Mouse (Mus musculus) bone marrow macrophage, adult 2 months (primary cell): ENCODE measurements around the gene Phldb1. TPM values are rescaled to one million over a fixed set of nuclear protein-coding genes. Genes with fewer than 3 reads are reported as not detected.

Experiments
- H3K27ac ChIP-seq: 2 replicates; pipeline ENCODE4 v1.5.1; 2012; ENCODE audit warnings: low read depth, low read length; ENCODE audit not compliant: insufficient read depth
- H3K4me1 ChIP-seq: 2 replicates; pipeline ENCODE4 v1.6.1; 2012; ENCODE audit warnings: low read length; ENCODE audit not compliant: control insufficient read depth, insufficient read depth
- H3K4me3 ChIP-seq: 2 replicates; pipeline ENCODE4 v1.5.1; 2012; ENCODE audit warnings: mild to moderate bottlenecking, low read length, moderate library complexity; ENCODE audit not compliant: insufficient read depth
- CTCF ChIP-seq: IDR thresholded peaks from 2 replicates; pipeline ENCODE4 v1.5.1; 2012; ENCODE audit warnings: low read depth, mild to moderate bottlenecking, low read length, moderate library complexity
- POLR2A ChIP-seq: IDR thresholded peaks from 2 replicates; pipeline ENCODE4 v1.6.1; 2012; ENCODE audit warnings: mild to moderate bottlenecking, low read depth, low read length, borderline replicate concordance
- polyA plus RNA-seq: library from polyadenylated mRNA; stranded (reverse); fragments of >200 nt; gene quantifications from 2 replicates; pipeline ENCODE4 v1.2.4, GENCODE M21; 2012; ENCODE audit not compliant: missing spikeins, insufficient read depth, insufficient read length

The Phldb1 gene
- polyA plus RNA-seq, 1 experiment: 4.3 TPM

- no peak for TF ChIP-seq POLR2A
- no peak for TF ChIP-seq CTCF
- H3K4me1 ChIP-seq: no peaks in the 10 kb centered on the region
- H3K4me3 ChIP-seq: no peak overlapping the region
- H3K27ac ChIP-seq: no peak overlapping the region
Measured at GRCm38 (mm10) chr9:44671416-44671815, 63.6 kb downstream of the Phldb1 start.

- no peak for TF ChIP-seq CTCF
- TF ChIP-seq POLR2A: no peak
- Histone ChIP-seq H3K4me1 (no peaks in the 10 kb centered on the region), H3K27ac (no peak overlapping the region), H3K4me3 (no peak overlapping the region)
Measured at GRCm38 (mm10) chr9:44663706-44664105, 71.3 kb downstream of the Phldb1 start.

GRCm38 (mm10) chr9:44655098-44656066 is 79.6 kb downstream of the Phldb1 start:
- no peak overlapping the region for H3K4me3 ChIP-seq
- TF ChIP-seq CTCF (peak; percentile 51; the same call in 1 of the 2 replicates), POLR2A (no peak)
- peaks cover 3% of the 10 kb centered on the region for H3K4me1 ChIP-seq
- no peak overlapping the region for H3K27ac ChIP-seq

GRCm38 (mm10) chr9:44653896-44654295 is 81.1 kb downstream of the Phldb1 start:
- Histone ChIP-seq H3K4me3 (no peak overlapping the region), H3K27ac (no peak overlapping the region), H3K4me1 (peaks cover 3% of the 10 kb centered on the region)
- no peak for TF ChIP-seq POLR2A
- TF ChIP-seq CTCF: no peak

GRCm38 (mm10) chr9:44652027-44652426 is 83.0 kb downstream of the Phldb1 start:
- Histone ChIP-seq H3K27ac (no peak overlapping the region), H3K4me3 (no peak overlapping the region), H3K4me1 (peaks cover 3% of the 10 kb centered on the region)
- TF ChIP-seq CTCF: peak; percentile 82
- TF ChIP-seq POLR2A: no peak

- Histone ChIP-seq H3K4me1 (peaks cover 14% of the 10 kb centered on the region), H3K4me3 (no peak overlapping the region), H3K27ac (no peak overlapping the region)
- TF ChIP-seq CTCF (no peak), POLR2A (no peak)
Measured at GRCm38 (mm10) chr9:44648881-44649281, 86.1 kb downstream of the Phldb1 start.

GRCm38 (mm10) chr9:44647656-44648055 is 87.3 kb downstream of the Phldb1 start:
- TF ChIP-seq CTCF (no peak), POLR2A (no peak)
- H3K4me1 ChIP-seq: peaks cover 19% of the 10 kb centered on the region
- no peak overlapping the region for H3K27ac ChIP-seq
- H3K4me3 ChIP-seq: no peak overlapping the region

- no peak overlapping the region for H3K4me3 ChIP-seq
- peaks cover 19% of the 10 kb centered on the region for H3K4me1 ChIP-seq
- TF ChIP-seq POLR2A: no peak
- no peak for TF ChIP-seq CTCF
- H3K27ac ChIP-seq: no peak overlapping the region
Measured at GRCm38 (mm10) chr9:44647026-44647425, 88.0 kb downstream of the Phldb1 start.

- Histone ChIP-seq H3K27ac (no peak overlapping the region), H3K4me1 (peaks cover 16% of the 10 kb centered on the region), H3K4me3 (no peak overlapping the region)
- TF ChIP-seq POLR2A (no peak), CTCF (no peak)
Measured at GRCm38 (mm10) chr9:44646366-44646765, 88.6 kb downstream of the Phldb1 start.

GRCm38 (mm10) chr9:44645924-44646323 is 89.1 kb downstream of the Phldb1 start:
- Histone ChIP-seq H3K27ac (peak overlapping the region; percentile 4; the same call in 1 of the 2 replicates), H3K4me1 (peaks cover 16% of the 10 kb centered on the region), H3K4me3 (peak overlapping the region; percentile 23; the same call in 1 of the 2 replicates)
- TF ChIP-seq POLR2A (no peak), CTCF (no peak)
